Mouse (Mus musculus): ENCODE results near the gene Pgghg. TPM values are rescaled to one million over a fixed set of nuclear protein-coding genes. Genes with fewer than 3 reads are reported as not detected.

Pgghg gene
- polyA plus RNA-seq, 1 experiment from 2014 or later, result 29.2 TPM

Other genes with a start within 250 kb of the Pgghg start
- not detected in 2 replicates for gene Olfr541, start 244.1 kb upstream of the Pgghg start, polyA plus RNA-seq (2014; fragmentation: Nextera tagmentation; extraction: Ambion mirVana)
- gene Cyp2e1, start 177.7 kb upstream of the Pgghg start, polyA plus RNA-seq (2014; fragmentation: Nextera tagmentation; extraction: Ambion mirVana), result not detected in 2 replicates
- gene Syce1, start 153.5 kb upstream of the Pgghg start, polyA plus RNA-seq (2014; fragmentation: Nextera tagmentation; extraction: Ambion mirVana), result 0.30 and 0.45 TPM in 2 replicates
- gene Zfp941, start 119.2 kb upstream of the Pgghg start, polyA plus RNA-seq (2014; fragmentation: Nextera tagmentation; extraction: Ambion mirVana), result 2.8 and 3.0 TPM in 2 replicates
- 1.3 and 3.2 TPM in 2 replicates for gene Urah, start 106.4 kb upstream of the Pgghg start, polyA plus RNA-seq (2014; fragmentation: Nextera tagmentation; extraction: Ambion mirVana)
- not detected in 2 replicates for gene Scgb1c1, start 95.8 kb upstream of the Pgghg start, polyA plus RNA-seq (2014; fragmentation: Nextera tagmentation; extraction: Ambion mirVana)
- not detected in 2 replicates for gene Odf3, start 93.6 kb upstream of the Pgghg start, polyA plus RNA-seq (2014; fragmentation: Nextera tagmentation; extraction: Ambion mirVana)
- not detected in 2 replicates for gene Gm45785, start 85.1 kb upstream of the Pgghg start, polyA plus RNA-seq (2014; fragmentation: Nextera tagmentation; extraction: Ambion mirVana)
- 64.9 and 82.6 TPM in 2 replicates for gene Ric8a, start 84.4 kb upstream of the Pgghg start, polyA plus RNA-seq (2014; fragmentation: Nextera tagmentation; extraction: Ambion mirVana)
- gene Bet1l, start 83.8 kb upstream of the Pgghg start, polyA plus RNA-seq (2014; fragmentation: Nextera tagmentation; extraction: Ambion mirVana), result 42.3 and 43.7 TPM in 2 replicates
- gene Psmd13, start 59.4 kb upstream of the Pgghg start, polyA plus RNA-seq (2014; fragmentation: Nextera tagmentation; extraction: Ambion mirVana), result 151 and 154 TPM in 2 replicates
- 24.7 and 25.3 TPM in 2 replicates for gene Sirt3, start 59.1 kb upstream of the Pgghg start, polyA plus RNA-seq (2014; fragmentation: Nextera tagmentation; extraction: Ambion mirVana)
- gene Cox8b, start 40.9 kb upstream of the Pgghg start, polyA plus RNA-seq (2014; fragmentation: Nextera tagmentation; extraction: Ambion mirVana), result 0.62 and 0.83 TPM in 2 replicates
- 12.5 and 18.4 TPM in 2 replicates for gene Nlrp6, start 20.5 kb upstream of the Pgghg start, polyA plus RNA-seq (2014; fragmentation: Nextera tagmentation; extraction: Ambion mirVana)
- 0.94 and 2.3 TPM in 2 replicates for gene Ifitm5, start 8.9 kb downstream of the Pgghg start, polyA plus RNA-seq (2014; fragmentation: Nextera tagmentation; extraction: Ambion mirVana)
- 0.81 TPM in 1 of 2 replicates, not detected in the other for gene Gm45717, start 14.5 kb downstream of the Pgghg start, polyA plus RNA-seq (2014; fragmentation: Nextera tagmentation; extraction: Ambion mirVana)
- gene Ifitm2, start 14.6 kb downstream of the Pgghg start, polyA plus RNA-seq (2014; fragmentation: Nextera tagmentation; extraction: Ambion mirVana), result 1,598 and 1,676 TPM in 2 replicates
- 198 and 221 TPM in 2 replicates for gene Ifitm1, start 25.8 kb downstream of the Pgghg start, polyA plus RNA-seq (2014; fragmentation: Nextera tagmentation; extraction: Ambion mirVana)
- gene Ifitm3, start 69.4 kb downstream of the Pgghg start, polyA plus RNA-seq (2014; fragmentation: Nextera tagmentation; extraction: Ambion mirVana), result 295 and 303 TPM in 2 replicates
- 0.78 and 1.2 TPM in 2 replicates for gene Ifitm6, start 76.5 kb downstream of the Pgghg start, polyA plus RNA-seq (2014; fragmentation: Nextera tagmentation; extraction: Ambion mirVana)
- not detected in 2 replicates for gene Gm17387, start 87.7 kb downstream of the Pgghg start, polyA plus RNA-seq (2014; fragmentation: Nextera tagmentation; extraction: Ambion mirVana)
- 9.2 and 13.6 TPM in 2 replicates for gene B4galnt4, start 119.7 kb downstream of the Pgghg start, polyA plus RNA-seq (2014; fragmentation: Nextera tagmentation; extraction: Ambion mirVana)
- gene Pkp3, start 136.8 kb downstream of the Pgghg start, polyA plus RNA-seq (2014; fragmentation: Nextera tagmentation; extraction: Ambion mirVana), result 11.6 and 14.7 TPM in 2 replicates
- 10.6 and 11.2 TPM in 2 replicates for gene Sigirr, start 159.2 kb downstream of the Pgghg start, polyA plus RNA-seq (2014; fragmentation: Nextera tagmentation; extraction: Ambion mirVana)
- 18.5 and 20.3 TPM in 2 replicates for gene Ano9, start 176.4 kb downstream of the Pgghg start, polyA plus RNA-seq (2014; fragmentation: Nextera tagmentation; extraction: Ambion mirVana)
- 62.6 and 63.9 TPM in 2 replicates for gene Ptdss2, start 181.0 kb downstream of the Pgghg start, polyA plus RNA-seq (2014; fragmentation: Nextera tagmentation; extraction: Ambion mirVana)
- 121 and 123 TPM in 2 replicates for gene Rnh1, start 231.5 kb downstream of the Pgghg start, polyA plus RNA-seq (2014; fragmentation: Nextera tagmentation; extraction: Ambion mirVana)

Data from intestine, embryonic 14.5 days (tissue).